Mouse (Mus musculus): ENCODE data around the gene Poc1b. TPM values are rescaled to one million over a fixed set of nuclear protein-coding genes. Genes with fewer than 3 reads are reported as not detected.

The Poc1b gene
- polyA plus RNA-seq, 1 experiment from 2014 or later = 21.1 TPM

DNA sequence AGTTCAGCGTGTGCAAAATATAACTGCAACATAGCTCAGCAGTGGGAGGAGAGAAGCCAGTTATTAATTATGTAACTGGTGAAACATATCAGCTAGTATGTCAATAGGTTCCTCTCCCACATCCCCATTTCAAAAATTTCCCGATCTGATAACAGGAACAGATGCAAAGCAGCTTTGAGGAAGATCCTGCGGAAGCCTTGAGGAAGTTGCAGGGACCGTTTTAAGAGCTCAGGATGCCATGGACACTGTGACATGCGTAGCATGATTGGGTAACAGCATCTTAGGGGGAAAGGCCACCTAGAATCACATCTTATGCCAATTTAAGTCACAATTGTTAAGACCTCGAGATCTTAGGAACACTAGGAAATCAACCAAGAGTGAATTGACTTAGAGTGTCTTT lies 16.9 kb upstream of the Poc1b start:
- 83% methylated on average over 6 of the region's 6 CpGs for WGBS
- no peaks in the 10 kb centered on the region for H3K9me3 ChIP-seq

DNA sequence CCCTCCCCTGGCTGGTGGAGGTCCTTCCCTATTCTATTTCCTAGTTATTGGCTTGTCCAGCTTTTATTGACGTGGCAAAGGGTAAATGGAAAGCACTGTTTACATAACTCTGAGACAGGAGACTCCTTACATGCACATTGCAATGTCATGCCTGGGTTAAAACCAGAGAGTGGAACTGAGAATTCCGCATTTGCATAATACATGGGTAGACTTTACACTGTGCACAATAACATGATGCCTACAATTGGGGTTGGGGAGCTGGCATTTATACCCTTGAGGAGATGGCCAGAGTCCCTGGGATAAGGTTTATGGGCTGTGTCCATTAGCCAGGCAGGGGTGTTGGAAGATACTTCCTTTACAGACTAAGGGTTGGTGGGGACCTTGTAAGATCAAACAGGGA lies 13.5 kb upstream of the Poc1b start:
- Histone ChIP-seq H3K4me1 (no peaks in the 10 kb centered on the region), H3K9me3 (no peaks in the 10 kb centered on the region), H3K27ac (no peak overlapping the region), H3K27me3 (no peaks in the 10 kb centered on the region), H3K4me3 (no peak overlapping the region), H3K4me2 (replicated peaks) (no peak overlapping the region), H3K9ac (no peak overlapping the region), H3K36me3 (no peaks in the 10 kb centered on the region)
- ATAC-seq (ENCODE audit: insufficient number of reproducible peaks, insufficient read depth, low FRiP score, low TSS enrichment) = no peak
- 82% methylated on average over 2 of the region's 2 CpGs for WGBS

More for the DNA sequence above, 16.9 kb upstream of the Poc1b start:
- ATAC-seq (ENCODE audit: insufficient number of reproducible peaks, insufficient read depth, low FRiP score, low TSS enrichment) = no peak
- Histone ChIP-seq H3K27me3 (no peaks in the 10 kb centered on the region), H3K4me1 (no peaks in the 10 kb centered on the region), H3K9ac (no peak overlapping the region), H3K4me3 (no peak overlapping the region), H3K27ac (no peak overlapping the region), H3K36me3 (no peaks in the 10 kb centered on the region), H3K4me2 (replicated peaks) (no peak overlapping the region)

DNA sequence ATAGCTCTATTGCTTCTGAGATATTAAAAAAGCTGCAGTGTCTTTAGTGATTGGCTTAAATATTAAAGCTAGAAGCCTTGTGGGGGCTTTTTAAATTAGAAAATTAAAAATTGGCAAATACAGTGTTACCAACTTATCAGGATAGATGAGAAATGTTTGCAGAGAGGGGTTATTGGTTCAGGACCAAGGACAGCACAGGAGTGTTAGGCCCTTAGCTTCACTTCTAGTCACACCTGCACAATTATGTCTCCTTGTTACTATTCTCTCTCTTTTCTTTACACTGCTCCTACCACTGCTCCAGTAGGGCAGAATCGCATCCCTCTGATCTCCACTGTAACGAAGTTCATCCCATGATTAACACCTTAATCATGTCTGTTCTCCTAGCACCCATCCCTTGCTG lies 11.7 kb upstream of the Poc1b start:
- H3K27me3 ChIP-seq = no peaks in the 10 kb centered on the region
- no peaks in the 10 kb centered on the region for H3K9me3 ChIP-seq
- no peak overlapping the region for H3K4me2 ChIP-seq (replicated peaks)
- no peak overlapping the region for H3K9ac ChIP-seq
- H3K36me3 ChIP-seq = no peaks in the 10 kb centered on the region
- no peak for ATAC-seq (ENCODE audit: insufficient number of reproducible peaks, insufficient read depth, low FRiP score, low TSS enrichment)
- H3K4me1 ChIP-seq = no peaks in the 10 kb centered on the region
- 75% methylated on average over 2 of the region's 2 CpGs for WGBS
- H3K4me3 ChIP-seq = no peak overlapping the region
- no peak overlapping the region for H3K27ac ChIP-seq

DNA sequence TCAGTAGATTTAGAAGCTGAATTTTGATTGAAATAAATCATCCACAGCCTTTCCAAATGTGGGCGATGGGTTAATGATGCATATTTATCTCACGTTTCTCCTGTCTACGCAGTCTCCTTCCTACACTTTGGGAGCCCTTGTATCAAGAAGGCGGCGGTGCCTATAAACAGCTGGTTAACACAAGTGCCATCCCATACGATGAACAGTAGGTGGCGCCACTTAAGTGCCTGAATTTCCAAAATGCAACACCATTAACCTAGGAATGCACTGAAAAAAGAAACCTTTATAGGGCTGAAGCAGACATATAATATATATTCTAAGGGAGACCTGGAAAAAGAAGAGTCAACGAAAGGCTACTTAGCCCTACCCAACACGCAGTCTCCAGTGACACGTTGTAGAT lies 9.5 kb upstream of the Poc1b start:
- H3K4me3 ChIP-seq = no peak overlapping the region
- ATAC-seq (ENCODE audit: insufficient number of reproducible peaks, insufficient read depth, low FRiP score, low TSS enrichment) = no peak
- no peak overlapping the region for H3K9ac ChIP-seq
- H3K36me3 ChIP-seq = no peaks in the 10 kb centered on the region
- H3K4me2 ChIP-seq (replicated peaks) = no peak overlapping the region
- WGBS = 78% methylated on average over 10 of the region's 10 CpGs
- H3K27me3 ChIP-seq = no peaks in the 10 kb centered on the region
- no peak overlapping the region for H3K27ac ChIP-seq
- no peaks in the 10 kb centered on the region for H3K9me3 ChIP-seq
- no peaks in the 10 kb centered on the region for H3K4me1 ChIP-seq

DNA sequence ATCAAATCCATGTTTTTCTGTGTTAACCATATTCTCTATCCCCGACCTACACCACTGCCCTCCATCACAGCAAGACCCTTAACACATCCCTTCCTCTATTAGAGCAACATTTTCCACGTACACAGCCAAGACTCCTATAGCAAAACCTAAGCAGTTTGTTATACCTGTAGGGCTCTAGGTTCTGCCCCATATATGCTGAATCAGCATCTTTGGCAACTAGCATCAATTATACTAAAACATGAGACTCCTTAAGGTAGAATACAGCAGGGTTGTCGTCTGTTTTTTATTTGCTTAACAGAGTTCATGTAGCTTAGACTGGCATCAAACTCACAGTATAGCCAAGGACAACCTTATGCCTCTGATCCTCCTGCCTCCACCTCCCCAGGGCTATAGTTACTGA lies 1.3 kb upstream of the Poc1b start:
- Histone ChIP-seq H3K36me3 (peaks cover 12% of the 10 kb centered on the region), H3K4me1 (peaks cover 7% of the 10 kb centered on the region; the same call in 1 of the 2 replicates), H3K4me3 (no peak overlapping the region), H3K4me2 (replicated peaks) (no peak overlapping the region), H3K9ac (no peak overlapping the region), H3K9me3 (no peaks in the 10 kb centered on the region), H3K27me3 (no peaks in the 10 kb centered on the region), H3K27ac (no peak overlapping the region)
- no peak for ATAC-seq (ENCODE audit: insufficient number of reproducible peaks, insufficient read depth, low FRiP score, low TSS enrichment)
- 77% methylated on average over 3 of the region's 3 CpGs for whole genome bisulfite sequencing

DNA sequence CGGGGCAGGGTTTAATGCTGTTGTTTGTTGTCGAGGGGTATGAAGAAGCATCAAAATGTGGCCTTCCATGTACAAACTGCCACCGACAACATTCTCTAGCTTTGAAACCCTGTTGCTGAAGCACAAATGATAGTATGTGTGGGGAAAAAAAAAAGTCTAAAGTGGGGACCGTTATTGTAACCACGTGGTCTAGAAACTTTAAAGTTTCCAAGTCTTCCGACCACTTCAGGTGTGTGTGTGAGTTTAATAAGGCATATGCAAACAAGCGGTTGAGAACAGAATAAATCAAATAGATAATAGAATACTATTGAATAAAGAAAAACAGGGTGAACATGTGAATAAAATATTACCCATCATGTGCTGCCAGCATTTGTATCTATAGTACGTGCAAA lies 529 bp upstream of the Poc1b start:
- peak overlapping the region; percentile 88; the same call in 1 of the 2 replicates for H3K27ac ChIP-seq
- H3K9ac ChIP-seq = peak overlapping the region; percentile 87; the same call in 1 of the 2 replicates
- 33% methylated on average over 8 of the region's 8 CpGs for WGBS
- no peak for ATAC-seq (ENCODE audit: insufficient number of reproducible peaks, insufficient read depth, low FRiP score, low TSS enrichment)
- no peaks in the 10 kb centered on the region for H3K27me3 ChIP-seq
- H3K36me3 ChIP-seq = peaks cover 16% of the 10 kb centered on the region
- no peaks in the 10 kb centered on the region for H3K9me3 ChIP-seq
- H3K4me1 ChIP-seq = peaks cover 12% of the 10 kb centered on the region; the same call in 1 of the 2 replicates
- peak overlapping the region; percentile 89 for H3K4me2 ChIP-seq (replicated peaks)
- peak overlapping the region; percentile 89 for H3K4me3 ChIP-seq

DNA sequence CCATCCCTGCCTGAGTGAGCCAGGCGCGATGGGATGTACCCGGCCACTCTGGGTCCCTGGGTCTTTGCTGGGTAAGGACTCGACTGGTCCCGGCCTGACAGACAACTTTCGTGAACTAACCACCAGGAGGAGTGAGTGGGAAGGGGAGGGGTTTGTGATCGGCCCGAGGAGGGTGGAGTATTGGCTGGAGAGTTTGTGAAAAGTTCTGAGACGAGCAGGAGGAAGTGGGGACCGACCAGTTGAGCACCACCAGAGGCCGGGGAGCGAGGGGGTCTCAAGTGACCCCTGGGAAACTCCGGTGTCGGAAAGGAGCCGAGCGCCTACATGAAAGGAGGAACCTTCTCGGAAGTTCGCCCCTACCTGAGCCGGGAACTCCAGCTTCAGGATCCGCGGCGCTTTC lies 1.1 kb downstream of the Poc1b start, which contains the start of gene Galnt4:
Galnt4 (plus strand) TSS at position 196 of the 400 bp plus-strand sequence.
- Histone ChIP-seq H3K4me1 (peaks cover 12% of the 10 kb centered on the region; the same call in 1 of the 2 replicates), H3K36me3 (peaks cover 16% of the 10 kb centered on the region), H3K27me3 (no peaks in the 10 kb centered on the region), H3K4me2 (replicated peaks) (peak within 1 kb of the TSS; percentile 89), H3K4me3 (peak within 1 kb of the TSS; percentile 89), H3K9me3 (no peaks in the 10 kb centered on the region), H3K9ac (peak within 1 kb of the TSS; percentile 87), H3K27ac (peak within 1 kb of the TSS; percentile 88)
- peak; percentile 72 for ATAC-seq (ENCODE audit: insufficient number of reproducible peaks, insufficient read depth, low FRiP score, low TSS enrichment)
- WGBS = 0% methylated on average over 22 of the region's 22 CpGs

DNA sequence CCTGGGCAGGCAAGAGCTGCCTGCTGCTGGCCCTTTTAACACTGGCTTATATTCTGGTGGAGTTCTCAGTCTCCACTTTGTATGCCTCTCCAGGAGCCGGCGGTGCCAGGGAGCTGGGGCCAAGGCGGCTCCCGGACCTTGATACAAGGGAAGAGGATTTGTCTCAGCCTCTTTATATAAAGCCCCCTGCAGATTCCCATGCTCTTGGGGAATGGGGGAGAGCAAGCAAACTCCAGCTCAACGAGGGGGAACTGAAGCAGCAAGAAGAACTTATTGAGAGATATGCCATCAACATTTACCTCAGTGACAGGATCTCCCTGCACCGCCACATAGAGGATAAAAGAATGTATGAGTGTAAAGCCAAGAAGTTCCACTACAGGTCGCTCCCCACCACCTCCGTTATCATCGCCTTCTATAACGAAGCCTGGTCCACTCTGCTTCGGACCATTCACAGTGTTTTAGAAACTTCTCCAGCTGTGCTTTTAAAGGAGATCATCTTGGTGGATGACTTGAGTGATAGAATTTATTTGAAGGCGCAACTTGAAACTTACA lies 1.7 kb downstream of the Poc1b start:
- peak overlapping the region; percentile 89 for H3K4me2 ChIP-seq (replicated peaks)
- H3K9ac ChIP-seq = peak overlapping the region; percentile 87
- peaks cover 13% of the 10 kb centered on the region; the same call in 1 of the 2 replicates for H3K4me1 ChIP-seq
- no peak for ATAC-seq (ENCODE audit: insufficient number of reproducible peaks, insufficient read depth, low FRiP score, low TSS enrichment)
- H3K27ac ChIP-seq = peak overlapping the region; percentile 88; the same call in 1 of the 2 replicates
- peak overlapping the region; percentile 89 for H3K4me3 ChIP-seq
- H3K27me3 ChIP-seq = no peaks in the 10 kb centered on the region
- H3K9me3 ChIP-seq = no peaks in the 10 kb centered on the region
- peaks cover 16% of the 10 kb centered on the region for H3K36me3 ChIP-seq
- 34% methylated on average over 12 of the region's 12 CpGs for WGBS

DNA sequence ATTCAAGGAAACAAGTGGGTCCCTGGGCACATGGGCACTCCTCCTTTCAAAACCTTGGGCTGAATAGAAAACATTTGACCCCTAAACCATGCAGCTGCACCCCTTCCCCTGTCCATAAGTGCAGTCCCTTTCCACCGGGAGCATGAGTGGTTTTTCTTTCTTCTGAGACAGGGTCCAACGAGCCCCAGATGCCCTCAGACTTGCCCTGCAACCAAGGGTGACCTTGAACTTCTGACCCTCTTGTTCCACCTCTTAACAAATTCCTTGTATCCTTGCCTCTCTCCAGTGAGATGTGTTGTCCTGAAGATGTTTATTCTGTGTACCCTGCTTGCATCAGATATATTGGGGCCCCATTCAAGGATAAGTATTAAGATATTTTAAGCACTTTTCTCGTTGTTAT lies 6.7 kb downstream of the Poc1b start:
- WGBS = 47% methylated on average over 3 of the region's 3 CpGs
- no peak for ATAC-seq (ENCODE audit: insufficient number of reproducible peaks, insufficient read depth, low FRiP score, low TSS enrichment)
- no peaks in the 10 kb centered on the region for H3K27me3 ChIP-seq
- H3K9me3 ChIP-seq = no peaks in the 10 kb centered on the region
- peaks cover 30% of the 10 kb centered on the region for H3K4me1 ChIP-seq
- H3K4me2 ChIP-seq (replicated peaks) = no peak overlapping the region
- no peak overlapping the region for H3K9ac ChIP-seq
- no peak overlapping the region for H3K27ac ChIP-seq
- no peak overlapping the region for H3K4me3 ChIP-seq
- peaks cover 16% of the 10 kb centered on the region for H3K36me3 ChIP-seq

DNA sequence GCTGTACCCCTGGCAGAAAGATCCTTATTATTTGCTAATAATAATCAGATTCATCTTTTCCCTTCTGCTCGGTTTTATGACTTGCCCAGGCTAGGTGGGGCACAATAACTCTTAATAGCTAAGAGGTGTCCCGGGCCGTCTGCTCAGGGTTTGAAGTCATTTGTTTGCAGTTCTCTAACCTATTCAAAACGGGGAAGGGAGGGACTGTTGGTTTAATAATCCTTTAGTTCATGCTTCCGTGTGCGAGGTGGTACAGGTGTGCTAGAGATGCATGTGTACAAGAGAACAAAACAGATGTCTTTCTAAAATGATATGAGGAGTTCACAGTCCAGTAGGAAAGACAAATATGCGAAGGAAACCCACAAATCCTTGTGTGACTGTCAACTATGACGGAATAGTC lies 7.5 kb downstream of the Poc1b start:
- peaks cover 15% of the 10 kb centered on the region for H3K36me3 ChIP-seq
- no peak for ATAC-seq (ENCODE audit: insufficient number of reproducible peaks, insufficient read depth, low FRiP score, low TSS enrichment)
- H3K4me2 ChIP-seq (replicated peaks) = no peak overlapping the region
- H3K27me3 ChIP-seq = no peaks in the 10 kb centered on the region
- no peak overlapping the region for H3K27ac ChIP-seq
- H3K9ac ChIP-seq = no peak overlapping the region
- no peaks in the 10 kb centered on the region for H3K9me3 ChIP-seq
- H3K4me3 ChIP-seq = no peak overlapping the region
- WGBS = 83% methylated on average over 8 of the region's 8 CpGs
- peaks cover 33% of the 10 kb centered on the region for H3K4me1 ChIP-seq

DNA sequence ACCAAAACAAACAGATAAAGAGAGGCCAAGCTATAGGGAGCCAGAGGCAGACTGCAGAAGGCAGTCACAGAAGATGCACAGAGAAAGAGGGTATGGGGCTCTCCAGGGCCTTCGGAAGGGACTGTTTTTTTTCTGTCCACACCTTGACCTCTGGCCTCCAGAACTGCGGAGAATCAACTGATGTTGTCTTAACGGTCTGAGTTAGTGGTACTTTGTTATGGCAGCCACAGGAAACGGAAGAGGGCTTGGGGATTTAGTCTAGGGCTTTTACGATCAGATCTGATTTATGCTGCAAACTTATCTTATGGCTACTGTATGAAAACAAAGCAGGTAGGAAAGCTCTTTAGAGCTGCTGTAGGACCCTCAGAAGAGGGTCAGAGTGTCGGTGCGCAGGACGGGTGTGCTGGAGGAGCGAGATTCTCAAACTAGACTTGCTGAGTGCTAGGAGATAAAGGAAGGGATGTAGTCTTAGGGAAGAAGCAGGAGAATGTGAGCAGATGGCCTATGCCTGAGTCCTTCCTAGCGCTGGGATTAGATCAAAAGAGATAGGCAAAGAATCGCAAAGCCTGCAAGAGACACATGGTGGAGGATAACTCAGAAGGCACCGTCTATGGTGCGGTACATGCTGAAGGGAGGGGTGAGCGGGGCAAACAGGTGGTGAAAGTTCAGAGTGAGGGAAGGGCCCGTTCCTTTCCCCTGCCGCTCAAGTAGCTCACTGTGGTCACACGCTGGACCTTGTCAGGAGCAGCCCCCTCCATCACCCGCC lies 8.8 kb downstream of the Poc1b start:
- H3K9ac ChIP-seq = no peak overlapping the region
- H3K9me3 ChIP-seq = no peaks in the 10 kb centered on the region
- no peak overlapping the region for H3K4me3 ChIP-seq
- WGBS = 42% methylated on average over 18 of the region's 18 CpGs
- 0 out of 2 replicates have a peak, but pooled peaks cover 4% of the 10 kb centered on the region for H3K36me3 ChIP-seq
- H3K27me3 ChIP-seq = no peaks in the 10 kb centered on the region
- H3K4me1 ChIP-seq = peaks cover 38% of the 10 kb centered on the region
- H3K4me2 ChIP-seq (replicated peaks) = no peak overlapping the region; the same call in 1 of the 2 replicates
- ATAC-seq (ENCODE audit: insufficient number of reproducible peaks, insufficient read depth, low FRiP score, low TSS enrichment) = no peak
- H3K27ac ChIP-seq = no peak overlapping the region

DNA sequence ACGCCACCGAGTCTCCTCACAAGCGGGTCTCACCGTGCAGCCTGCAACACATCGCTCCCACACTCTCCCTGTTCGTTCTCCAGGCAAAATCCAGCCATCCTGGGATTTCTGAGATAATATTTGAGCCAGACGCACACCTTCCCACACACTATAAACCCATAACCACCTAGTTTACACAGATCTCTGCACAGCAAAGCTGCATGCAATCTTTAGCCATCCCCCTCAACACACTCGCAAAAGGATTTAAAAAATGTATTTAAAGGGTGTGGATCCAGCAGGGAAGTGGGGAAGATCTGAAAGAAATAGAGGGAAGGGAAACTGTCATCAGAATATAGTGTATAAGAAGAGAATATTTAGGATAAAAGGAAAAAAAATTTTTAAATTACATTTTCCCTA lies 9.4 kb downstream of the Poc1b start:
- Histone ChIP-seq H3K4me2 (replicated peaks) (no peak overlapping the region), H3K4me3 (no peak overlapping the region), H3K9me3 (no peaks in the 10 kb centered on the region), H3K4me1 (peaks cover 34% of the 10 kb centered on the region), H3K9ac (no peak overlapping the region), H3K27me3 (no peaks in the 10 kb centered on the region), H3K27ac (no peak overlapping the region), H3K36me3 (no peaks in the 10 kb centered on the region)
- whole genome bisulfite sequencing = 70% methylated on average over 8 of the region's 8 CpGs
- no peak for ATAC-seq (ENCODE audit: insufficient number of reproducible peaks, insufficient read depth, low FRiP score, low TSS enrichment)
